ENCODE assay signal across 10 mouse cellular contexts in the genomic region with DNA sequence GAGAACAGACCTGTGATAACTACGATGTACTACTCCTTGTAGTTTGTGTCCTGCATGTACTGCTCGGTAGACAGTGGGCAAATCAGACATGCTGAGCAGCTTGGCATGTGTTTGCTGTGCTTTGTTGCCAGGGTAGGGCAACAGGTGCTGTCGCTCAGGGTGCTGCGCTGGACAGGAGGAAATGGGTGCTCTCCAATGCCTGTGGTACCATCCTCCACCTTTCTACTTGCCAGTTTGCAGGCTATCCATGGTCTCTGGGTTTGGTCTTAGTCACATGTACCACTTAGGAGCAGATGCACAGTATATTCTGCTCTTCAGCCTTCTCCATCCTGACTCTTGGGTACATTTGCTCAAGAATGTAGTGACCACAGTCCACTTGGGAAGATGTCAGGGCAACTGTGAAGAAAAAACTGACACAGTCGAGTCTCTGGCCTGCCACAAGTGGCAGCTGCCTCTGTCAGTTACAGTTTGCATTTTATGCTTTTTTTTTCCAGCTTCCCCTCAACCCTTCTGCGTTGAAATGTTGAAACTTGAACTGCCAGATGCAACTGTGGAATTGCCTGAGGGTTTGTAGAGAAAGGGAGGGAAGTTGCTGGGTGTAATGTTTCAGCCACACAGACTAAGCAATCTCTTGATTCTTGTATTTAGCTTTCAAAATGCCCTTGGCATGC. TPM values are rescaled to one million over a fixed set of nuclear protein-coding genes. Genes with fewer than 3 reads are reported as not detected.
DNase-seq lines count a peak whose midpoint lies in the region; ATAC-seq and TF ChIP-seq lines count a peak whose summit lies in the region.
"Had no signal": no experiment of that assay in that cellular context is flagged by ENCODE, and none has a peak within 500 bp of the region (broad histone marks: within the 10 kb centered on the region; RNA-seq: fewer than 3 reads in every experiment).

No protein-coding gene starts in this region.

- no peak overlapping the region for H3K4me2 ChIP-seq in embryonic facial prominence, embryonic 14.5 days (ENCODE audit: low read depth, low read length)
- H3K4me2 ChIP-seq: intestine, embryonic 15.5 days had no signal

- intact Hi-C loops in left cerebral cortex, adult 2 months (cut with DNase I) = no loop called here
- intact Hi-C loops in left cerebral cortex, postnatal 14 days (cut with DNase I) = no loop called here
- intact Hi-C loops in left cerebral cortex, postnatal 4 days (cut with DNase I) = no loop called here

- H3K4me3 ChIP-seq in left cerebral cortex, adult 2 months = no peak overlapping the region
- H3K4me3 ChIP-seq in embryonic facial prominence, embryonic 14.5 days (ENCODE audit: low read depth, low read length) = no peak overlapping the region
- peak overlapping the region; percentile 14 for H3K4me3 ChIP-seq in megakaryocyte, embryonic 14.5 days (replicated peaks)
- H3K4me3 ChIP-seq: intestine, embryonic 15.5 days had no signal

- H3K4me1 ChIP-seq in embryonic facial prominence, embryonic 14.5 days (ENCODE audit: control insufficient read depth, insufficient read depth, low read length) = peaks cover 19% of the 10 kb centered on the region
- H3K4me1 ChIP-seq in megakaryocyte, embryonic 14.5 days = peaks cover 5% of the 10 kb centered on the region; the same call in 1 of the 2 replicates

- H3K27me3 ChIP-seq in embryonic facial prominence, embryonic 14.5 days (replicated peaks; ENCODE audit: control insufficient read depth, insufficient read depth, low read length) = no peaks in the 10 kb centered on the region
- no peaks in the 10 kb centered on the region for H3K27me3 ChIP-seq in megakaryocyte, embryonic 14.5 days (replicated peaks)
- H3K27me3 ChIP-seq: intestine, embryonic 15.5 days had no signal

- peak; percentile 34 for DNase-seq in embryo, embryonic 10.5 days (ENCODE audit: low spot score)
- DNase-seq in embryo, embryonic 10 days (ENCODE audit: low spot score) = no peak
- no peak for DNase-seq in left cerebral cortex, adult 2 months (ENCODE audit: extremely low spot score in 1 of 2, low spot score in 2 of 2)
- DNase-seq in left cerebral cortex, postnatal 14 days (ENCODE audit: low spot score in 2 of 2) = no peak
- DNase-seq in embryonic facial prominence, embryonic 14.5 days (ENCODE audit: low spot score) = peak; percentile 93
- no peak for DNase-seq in adrenal gland, postnatal 25 days
- DNase-seq in left cerebral cortex, postnatal 4 days = no peak
- DNase-seq: thymus, postnatal 36 days had no signal

- ATAC-seq in embryonic facial prominence, embryonic 14.5 days (ENCODE audit: low read depth) = peak; percentile 46
- ATAC-seq: intestine, embryonic 15.5 days had no signal

- H3K36me3 ChIP-seq in embryonic facial prominence, embryonic 14.5 days (ENCODE audit: control insufficient read depth, insufficient read depth, low read length) = peaks cover 34% of the 10 kb centered on the region; the same call in 1 of the 2 replicates
- H3K36me3 ChIP-seq in megakaryocyte, embryonic 14.5 days (replicated peaks; ENCODE audit: low read length) = peaks cover 63% of the 10 kb centered on the region

- no peak overlapping the region for H3K9ac ChIP-seq in embryonic facial prominence, embryonic 14.5 days (ENCODE audit: low read depth, low read length)
- H3K9ac ChIP-seq: intestine, embryonic 15.5 days had no signal

- TF ChIP-seq CTCF in left cerebral cortex, adult 2 months (IDR thresholded peaks at IDR 0.05) = no peak

- WGBS in embryonic facial prominence, embryonic 14.5 days = 27% methylated on average over 4 of the region's 6 CpGs

- peak overlapping the region; percentile 36; the same call in 1 of the 2 replicates for H3K27ac ChIP-seq in left cerebral cortex, adult 2 months
- H3K27ac ChIP-seq in embryonic facial prominence, embryonic 14.5 days (replicated peaks; ENCODE audit: low read depth, low read length) = peak overlapping the region; percentile 77
- H3K27ac ChIP-seq: intestine, embryonic 15.5 days had no signal

- no peaks in the 10 kb centered on the region for H3K9me3 ChIP-seq in embryonic facial prominence, embryonic 14.5 days (ENCODE audit: control insufficient read depth, low read length)
- H3K9me3 ChIP-seq in megakaryocyte, embryonic 14.5 days = no peaks in the 10 kb centered on the region
- H3K9me3 ChIP-seq: intestine, embryonic 15.5 days had no signal

RNA-seq across cellular contexts. Expression of gene Zfp568, which starts 24.4 kb away (rescaled TPM):
- 1 to 10 TPM; 3.6 to 3.9 TPM for total RNA-seq in left cerebral cortex, adult 2 months (2021)
- 1 to 10 TPM; 3.7 TPM for total RNA-seq in left cerebral cortex, postnatal 14 days (2021)
- 29.5 and 29.9 TPM in 2 replicates for polyA plus RNA-seq in embryonic facial prominence, embryonic 14.5 days (2014; fragmentation: Nextera tagmentation; extraction: Ambion mirVana)
- polyA plus RNA-seq in megakaryocyte, embryonic 14.5 days (2012; ENCODE audit: insufficient read depth, low replicate concordance) = 0.43 and 0.93 TPM in 2 replicates
- 10.1 and 10.4 TPM in 2 replicates for total RNA-seq in adrenal gland, postnatal 25 days (2021)
- 1 to 10 TPM; 5.1 to 5.4 TPM for total RNA-seq in left cerebral cortex, postnatal 4 days (2021)

RNA-seq across cellular contexts. Expression of gene Zfp14, which starts 43.0 kb away (rescaled TPM):
- total RNA-seq in left cerebral cortex, adult 2 months (2021) = 1 to 10 TPM; 6.8 to 7.8 TPM
- 1 to 10 TPM; 6.6 to 7.0 TPM for total RNA-seq in left cerebral cortex, postnatal 14 days (2021)
- polyA plus RNA-seq in embryonic facial prominence, embryonic 14.5 days (2014; fragmentation: Nextera tagmentation; extraction: Ambion mirVana) = 4.4 and 6.4 TPM in 2 replicates
- polyA plus RNA-seq in megakaryocyte, embryonic 14.5 days (2012; ENCODE audit: insufficient read depth, low replicate concordance) = not detected in 2 replicates
- total RNA-seq in adrenal gland, postnatal 25 days (2021) = 3.8 and 4.0 TPM in 2 replicates
- 10 to 100 TPM; 10.9 to 11.5 TPM for total RNA-seq in left cerebral cortex, postnatal 4 days (2021)

RNA-seq across cellular contexts. Expression of gene Zfp74, which starts 54.3 kb away (rescaled TPM):
- total RNA-seq in left cerebral cortex, adult 2 months (2021) = 10 to 100 TPM; 17.4 to 19.0 TPM
- total RNA-seq in left cerebral cortex, postnatal 14 days (2021) = 10 to 100 TPM; 19.9 to 21.4 TPM
- 8.9 and 10.3 TPM in 2 replicates for polyA plus RNA-seq in embryonic facial prominence, embryonic 14.5 days (2014; fragmentation: Nextera tagmentation; extraction: Ambion mirVana)
- 1.2 TPM in 1 of 2 replicates, not detected in the other for polyA plus RNA-seq in megakaryocyte, embryonic 14.5 days (2012; ENCODE audit: insufficient read depth, low replicate concordance)
- total RNA-seq in adrenal gland, postnatal 25 days (2021) = 13.5 and 15.1 TPM in 2 replicates
- total RNA-seq in left cerebral cortex, postnatal 4 days (2021) = 10 to 100 TPM; 25.4 to 28.2 TPM

Comparison
In these comparisons a context has a peak if more than half of its experiments do, and no peak if none do; other contexts are left out.
1. DNase-seq: peak in embryo, embryonic 10.5 days (single experiment) and embryonic facial prominence, embryonic 14.5 days (single experiment); none in embryo, embryonic 10 days (single experiment), left cerebral cortex, adult 2 months (0 of 2), left cerebral cortex, postnatal 14 days (0 of 2), adrenal gland, postnatal 25 days (single experiment) and left cerebral cortex, postnatal 4 days (single experiment).